Mouse (Mus musculus) kidney, embryonic 16.5 days (tissue): ENCODE measurements around the gene Chac1. TPM values are rescaled to one million over a fixed set of nuclear protein-coding genes. Genes with fewer than 3 reads are reported as not detected.

Experiments used
- ATAC-seq: fragments of 200-750 bp; cut with Nextera tagmentation; 2 replicates; pipeline ENCODE4 v1.8.0; 2017; ENCODE audit warnings: moderate TSS enrichment; ENCODE audit not compliant: low FRiP score, low TSS enrichment
- H3K27ac ChIP-seq: fragments of 300-500 bp; sonication (generic); 2 replicates; pipeline ENCODE4 v1.5.1; 2014; ENCODE audit warnings: low read length
- H3K27me3 ChIP-seq: fragments of 300-500 bp; sonication (generic); 2 replicates; pipeline ENCODE4 v1.6.1; 2014; ENCODE audit warnings: low read length, control low read depth, mixed read lengths; ENCODE audit not compliant: insufficient read depth
- H3K36me3 ChIP-seq: fragments of 300-500 bp; sonication (generic); 2 replicates; pipeline ENCODE4 v1.6.1; 2014; ENCODE audit warnings: low read length, control low read depth, mixed read lengths; ENCODE audit not compliant: insufficient read depth
- H3K4me1 ChIP-seq: fragments of 300-500 bp; sonication (generic); 2 replicates; pipeline ENCODE4 v1.6.1; 2014; ENCODE audit warnings: low read length, control low read depth, mixed read lengths; ENCODE audit not compliant: insufficient read depth
- H3K4me2 ChIP-seq: fragments of 300-500 bp; sonication (generic); replicated peaks from 2 replicates; pipeline ENCODE4 v1.6.1; 2014; ENCODE audit warnings: low read depth, low read length
- H3K4me3 ChIP-seq: fragments of 300-500 bp; sonication (generic); 2 replicates; pipeline ENCODE4 v1.5.1; 2014; ENCODE audit warnings: mild to moderate bottlenecking, low read length
- H3K9ac ChIP-seq: fragments of 300-500 bp; sonication (generic); replicated peaks from 2 replicates; pipeline ENCODE4 v1.6.1; 2014; ENCODE audit warnings: low read length
- H3K9me3 ChIP-seq: fragments of 300-500 bp; sonication (generic); 2 replicates; pipeline ENCODE4 v1.6.1; 2016; ENCODE audit warnings: low read length, control low read depth
- WGBS: fragments of 180-500 bp; shearing (Covaris S2); extraction: QIAGEN DNeasy Blood & Tissue Kit; methylation state at CpG from one replicate; pipeline ENCODE4 v1.1.7; 2014; 5-methylcytosine and 5-hydroxymethylcytosine counted together
- polyA plus RNA-seq: library from polyadenylated mRNA; unstranded; fragments of >200 nt; fragmentation: Nextera tagmentation; extraction: Ambion mirVana; gene quantifications from 2 replicates; pipeline ENCODE4 v1.2.1, GENCODE M21; 2015

Gene Chac1
- polyA plus RNA-seq, 1 experiment from 2014 or later, result 1.3 TPM

DNA sequence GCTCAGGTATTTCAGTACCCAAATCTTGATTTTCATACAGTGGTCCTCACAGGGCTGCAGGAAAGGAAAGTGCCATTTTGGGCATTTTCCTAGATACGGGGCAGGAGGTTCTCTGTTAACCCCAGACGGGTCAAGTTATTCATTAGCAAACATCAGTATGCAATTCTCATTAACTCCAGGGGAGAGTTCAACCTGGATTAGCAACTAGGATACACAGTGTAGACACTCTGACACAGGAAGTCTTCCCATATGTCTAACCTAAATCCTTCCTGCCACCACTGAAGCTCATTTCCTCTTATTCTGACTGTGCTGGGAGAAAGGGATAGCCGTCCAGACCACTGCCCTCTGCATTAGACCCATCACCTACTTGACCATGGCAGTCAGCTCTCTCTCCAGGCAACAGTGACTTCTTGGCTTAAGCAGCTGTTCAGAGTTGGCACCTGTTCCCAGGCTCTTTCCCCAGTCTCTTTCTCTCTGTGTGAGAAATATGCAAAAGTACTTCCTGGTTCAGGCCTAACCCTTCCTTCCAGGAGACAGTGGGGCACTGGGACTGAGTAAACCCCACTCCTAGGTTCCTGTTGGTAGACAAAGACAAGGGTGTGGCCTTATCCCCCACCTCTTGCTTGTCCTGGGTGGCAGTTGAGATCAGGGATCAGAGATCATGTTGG, 32.9 kb upstream of the Chac1 start:
- H3K27me3 ChIP-seq, result peaks cover 32% of the 10 kb centered on the region
- H3K9ac ChIP-seq, result no peak overlapping the region
- ATAC-seq, result no peak
- no peak overlapping the region for H3K4me2 ChIP-seq
- peaks cover 43% of the 10 kb centered on the region for H3K4me1 ChIP-seq
- H3K27ac ChIP-seq, result peak overlapping the region; percentile 41
- H3K36me3 ChIP-seq, result no peaks in the 10 kb centered on the region
- no peak overlapping the region for H3K4me3 ChIP-seq
- 51% methylated on average over 3 of the region's 3 CpGs for WGBS
- H3K9me3 ChIP-seq, result peaks cover 4% of the 10 kb centered on the region; the same call in 1 of the 2 replicates

- H3K9ac ChIP-seq, result no peak overlapping the region
- H3K9me3 ChIP-seq, result peaks cover 4% of the 10 kb centered on the region; the same call in 1 of the 2 replicates
- no peak overlapping the region for H3K4me2 ChIP-seq
- no peak overlapping the region for H3K4me3 ChIP-seq
- 63% methylated on average over 8 of the region's 8 CpGs for WGBS
- H3K27me3 ChIP-seq, result peaks cover 56% of the 10 kb centered on the region
- no peak for ATAC-seq
- H3K4me1 ChIP-seq, result peaks cover 48% of the 10 kb centered on the region
- no peaks in the 10 kb centered on the region for H3K36me3 ChIP-seq
- H3K27ac ChIP-seq, result no peak overlapping the region
Measured at GRCm38 (mm10) chr2:119320571-119320970, 30.5 kb upstream of the Chac1 start.

GRCm38 (mm10) chr2:119321771-119322586, 29.1 kb upstream of the Chac1 start:
- Histone ChIP-seq H3K9ac (peak overlapping the region; percentile 53), H3K27me3 (peaks cover 70% of the 10 kb centered on the region), H3K4me2 (peak overlapping the region; percentile 60), H3K9me3 (no peaks in the 10 kb centered on the region), H3K36me3 (no peaks in the 10 kb centered on the region), H3K4me1 (peaks cover 58% of the 10 kb centered on the region), H3K4me3 (peak overlapping the region; percentile 38), H3K27ac (no peak overlapping the region)
- no peak for ATAC-seq
- 5% methylated on average over 48 of the region's 48 CpGs for WGBS

DNA sequence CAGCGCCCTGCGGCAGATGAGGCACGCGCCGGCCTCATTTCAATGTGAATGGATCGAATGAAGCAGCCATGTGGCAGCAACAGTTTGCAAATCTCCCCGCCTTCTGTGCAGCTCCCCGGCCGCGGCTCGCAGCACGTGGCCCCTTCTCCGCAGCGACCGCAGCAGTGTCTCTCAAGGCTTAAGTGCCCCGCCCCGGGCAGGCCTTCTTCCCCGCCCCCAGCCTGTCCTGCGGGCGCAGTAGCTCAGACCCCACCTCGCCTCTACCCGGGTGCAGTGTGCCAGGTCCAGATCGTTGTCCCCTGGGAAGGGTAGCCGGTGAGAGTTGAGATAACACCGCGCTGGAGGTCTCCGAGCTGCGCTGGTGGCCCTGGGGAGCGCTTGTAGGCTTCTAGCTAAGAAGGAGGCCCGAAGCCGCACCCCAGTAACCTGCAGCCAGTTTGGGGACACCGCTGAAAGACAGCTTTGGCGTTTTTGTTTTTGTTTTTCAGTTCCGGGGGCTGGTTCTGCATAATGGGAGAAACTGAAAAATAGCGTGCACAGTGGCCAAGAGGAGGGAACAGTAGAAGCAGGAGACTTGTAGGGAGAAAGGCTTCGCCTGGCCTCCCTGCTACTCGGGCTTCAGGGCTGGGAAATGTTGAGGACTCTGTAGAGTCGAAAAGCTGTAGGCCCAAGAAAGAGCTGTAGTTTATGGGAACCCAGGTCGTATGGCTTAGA, 28.3 kb upstream of the Chac1 start:
- peak overlapping the region; percentile 38 for H3K4me3 ChIP-seq
- 0 out of 2 replicates have a peak, but pooled peaks have one; percentile 20 for ATAC-seq
- no peaks in the 10 kb centered on the region for H3K9me3 ChIP-seq
- H3K4me2 ChIP-seq, result peak overlapping the region; percentile 60
- no peak overlapping the region for H3K27ac ChIP-seq
- no peaks in the 10 kb centered on the region for H3K36me3 ChIP-seq
- H3K9ac ChIP-seq, result peak overlapping the region; percentile 53
- H3K27me3 ChIP-seq, result peaks cover 77% of the 10 kb centered on the region
- WGBS, result 12% methylated on average over 39 of the region's 39 CpGs
- H3K4me1 ChIP-seq, result peaks cover 61% of the 10 kb centered on the region

GRCm38 (mm10) chr2:119323866-119324575, 27.0 kb upstream of the Chac1 start:
- H3K27ac ChIP-seq, result no peak overlapping the region
- H3K4me1 ChIP-seq, result peaks cover 58% of the 10 kb centered on the region
- H3K4me3 ChIP-seq, result peak overlapping the region; percentile 49
- 5% methylated on average over 30 of the region's 32 CpGs for WGBS
- no peaks in the 10 kb centered on the region for H3K9me3 ChIP-seq
- no peak for ATAC-seq
- peak overlapping the region; percentile 43; the same call in 1 of the 2 replicates for H3K9ac ChIP-seq
- H3K36me3 ChIP-seq, result no peaks in the 10 kb centered on the region
- peak overlapping the region; percentile 67 for H3K4me2 ChIP-seq
- peaks cover 89% of the 10 kb centered on the region for H3K27me3 ChIP-seq

DNA sequence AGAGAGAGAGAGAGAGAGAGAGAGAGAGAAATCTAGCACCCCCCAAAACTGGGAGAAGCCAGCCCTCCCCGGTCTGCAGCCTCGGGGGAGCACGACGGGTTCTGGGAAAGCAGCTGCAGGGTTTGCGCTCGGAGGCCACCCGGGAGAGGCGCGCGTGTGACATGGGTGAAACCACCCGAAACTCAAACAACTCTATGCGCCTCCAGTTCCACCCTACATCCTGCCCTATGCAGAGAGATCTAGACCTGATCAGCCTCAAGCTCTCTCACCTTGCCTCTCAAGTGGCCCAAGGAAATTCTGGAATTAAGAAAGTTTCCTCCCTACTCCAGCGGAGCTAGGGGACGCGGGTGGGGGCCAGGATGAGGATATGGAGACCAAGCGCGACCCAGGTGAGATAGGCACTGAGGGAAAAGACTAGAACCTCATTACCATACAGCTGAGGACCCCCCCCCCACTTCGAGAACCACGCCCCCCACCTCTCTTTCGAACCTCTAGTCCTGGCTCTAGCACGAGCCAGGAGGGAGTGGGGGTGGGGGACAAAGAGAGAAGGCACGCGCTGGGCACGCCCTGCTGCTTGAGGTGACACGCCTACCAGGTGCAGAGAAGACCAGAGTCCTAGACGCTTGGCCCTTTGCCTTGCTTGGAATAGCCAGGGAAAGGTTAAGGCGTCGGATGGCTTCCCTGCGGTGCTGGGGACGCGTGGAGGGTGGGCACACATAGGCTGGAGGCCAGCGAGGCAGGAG, 26.3 kb upstream of the Chac1 start:
- peaks cover 94% of the 10 kb centered on the region for H3K27me3 ChIP-seq
- H3K9me3 ChIP-seq, result no peaks in the 10 kb centered on the region
- H3K4me3 ChIP-seq, result peak overlapping the region; percentile 49
- 0 out of 2 replicates have a peak overlapping the region, but pooled peaks have one; percentile 39 for H3K27ac ChIP-seq
- H3K4me1 ChIP-seq, result peaks cover 61% of the 10 kb centered on the region
- H3K36me3 ChIP-seq, result no peaks in the 10 kb centered on the region
- H3K4me2 ChIP-seq, result peak overlapping the region; percentile 67
- under 1% methylated on average over 32 of the region's 32 CpGs for WGBS
- H3K9ac ChIP-seq, result peak overlapping the region; percentile 2
- ATAC-seq, result peak; percentile 12; the same call in 1 of the 2 replicates

DNA sequence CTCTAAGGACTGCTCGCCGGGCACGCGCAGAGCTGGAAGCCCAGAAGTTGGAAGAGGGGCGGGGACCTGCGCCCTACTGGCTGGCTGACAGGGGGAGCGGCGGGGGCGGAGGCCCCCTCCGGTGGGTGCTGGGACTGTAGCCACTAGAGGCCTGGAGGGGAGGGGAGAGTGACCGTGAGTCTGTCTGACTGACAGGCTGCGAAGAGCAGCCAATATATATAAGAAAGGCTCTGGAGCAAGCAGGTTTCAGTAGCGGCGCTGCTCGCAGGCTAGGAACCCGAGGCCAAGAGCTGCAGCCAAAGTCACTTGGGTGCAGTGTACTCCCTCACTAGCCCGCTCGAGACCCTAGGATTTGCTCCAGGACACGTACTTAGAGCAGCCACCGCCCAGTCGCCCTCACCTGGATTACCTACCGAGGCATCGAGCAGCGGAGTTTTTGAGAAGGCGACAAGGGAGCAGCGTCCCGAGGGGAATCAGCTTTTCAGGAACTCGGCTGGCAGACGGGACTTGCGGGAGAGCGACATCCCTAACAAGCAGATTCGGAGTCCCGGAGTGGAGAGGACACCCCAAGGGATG, 25.4 kb upstream of the Chac1 start, which contains the start of gene Dll4:
TSS of gene Dll4 (plus strand) at position 217 of the 576 bp plus-strand sequence.
- Histone ChIP-seq H3K27ac (peak within 1 kb of the TSS; percentile 39; the same call in 1 of the 2 replicates), H3K9ac (peak within 1 kb of the TSS; percentile 57), H3K27me3 (peaks cover 96% of the 10 kb centered on the region), H3K4me3 (peak within 1 kb of the TSS; percentile 49), H3K4me1 (peaks cover 61% of the 10 kb centered on the region), H3K36me3 (no peaks in the 10 kb centered on the region), H3K4me2 (peak within 1 kb of the TSS; percentile 67), H3K9me3 (no peaks in the 10 kb centered on the region)
- WGBS, result under 1% methylated on average over 33 of the region's 33 CpGs
- ATAC-seq, result peak; percentile 64; the same call in 1 of the 2 replicates

DNA sequence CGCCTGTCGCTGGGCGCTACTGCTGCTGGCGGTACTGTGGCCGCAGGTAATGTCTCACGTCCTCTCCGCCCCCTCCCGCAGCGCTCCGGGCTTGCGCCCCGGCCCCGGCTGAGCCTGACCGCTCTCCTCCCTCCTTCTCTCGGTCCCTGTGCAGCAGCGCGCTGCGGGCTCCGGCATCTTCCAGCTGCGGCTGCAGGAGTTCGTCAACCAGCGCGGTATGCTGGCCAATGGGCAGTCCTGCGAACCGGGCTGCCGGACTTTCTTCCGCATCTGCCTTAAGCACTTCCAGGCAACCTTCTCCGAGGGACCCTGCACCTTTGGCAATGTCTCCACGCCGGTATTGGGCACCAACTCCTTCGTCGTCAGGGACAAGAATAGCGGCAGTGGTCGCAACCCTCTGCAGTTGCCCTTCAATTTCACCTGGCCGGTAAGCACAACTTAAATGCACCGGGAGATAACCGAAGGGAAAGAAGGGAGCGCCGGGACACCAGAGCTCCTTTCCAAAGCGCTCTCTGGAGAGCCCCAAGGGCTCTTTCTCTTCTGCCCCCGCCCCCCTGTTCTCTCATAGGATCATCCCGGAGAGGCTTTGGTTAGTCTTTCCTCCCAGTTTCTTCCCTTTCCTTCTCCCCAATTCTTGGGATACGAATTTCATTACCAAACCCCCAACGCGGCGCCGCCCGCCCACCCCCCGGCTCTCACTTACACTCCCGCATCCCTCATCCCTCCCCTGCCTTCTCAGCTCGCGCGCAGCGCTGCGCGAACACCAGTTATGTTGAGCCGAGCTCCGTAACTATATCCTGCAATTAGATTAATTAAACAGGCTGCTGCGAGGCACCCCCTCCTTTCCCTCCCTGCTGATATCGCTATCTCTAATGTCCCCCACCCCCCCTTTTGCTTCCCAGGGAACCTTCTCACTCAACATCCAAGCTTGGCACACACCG, 24.6 kb upstream of the Chac1 start:
- peaks cover 54% of the 10 kb centered on the region for H3K4me1 ChIP-seq
- WGBS, result under 1% methylated on average over 61 of the region's 61 CpGs
- H3K9me3 ChIP-seq, result no peaks in the 10 kb centered on the region
- H3K4me3 ChIP-seq, result peak overlapping the region; percentile 49
- peak overlapping the region; percentile 67 for H3K4me2 ChIP-seq
- peak overlapping the region; percentile 5; the same call in 1 of the 2 replicates for H3K27ac ChIP-seq
- no peak for ATAC-seq
- peaks cover 94% of the 10 kb centered on the region for H3K27me3 ChIP-seq
- H3K9ac ChIP-seq, result peak overlapping the region; percentile 57
- no peaks in the 10 kb centered on the region for H3K36me3 ChIP-seq
